Mouse (Mus musculus) adrenal gland, adult 2 months (tissue): ENCODE measurements around the gene Rbm12b1. TPM values are rescaled to one million over a fixed set of nuclear protein-coding genes. Genes with fewer than 3 reads are reported as not detected.
"Not testable (repeated sequence)": the region's sequence is repeated elsewhere in the genome, so short reads cannot be mapped to it uniquely, and the experiment has no call there.

ENCODE experiments used
- DNase-seq: peaks from one replicate; pipeline ENCODE4 v3.0.0; 2021
- long read RNA-seq: library from polyadenylated mRNA; stranded (forward); transcript quantifications from one replicate; pipeline ENCODE4 v2.0.0, GENCODE M21; 2021
- polyA plus RNA-seq: library from polyadenylated mRNA; depleted of rRNA; stranded (reverse); fragments of >200 nt; gene quantifications from 2 replicates; pipeline ENCODE4 v1.2.3, GENCODE M21; 2012; rRNA removed
- total RNA-seq, 2 experiments: library from RNA; stranded (reverse); gene quantifications; 2 replicates each; pipeline ENCODE4 v1.2.3; 2021

Gene Rbm12b1
- total RNA-seq = 1 to 10 TPM; 8.7 to 9.2 TPM
- polyA plus RNA-seq = 2.7 and 3.1 TPM in 2 replicates
- long read RNA-seq, partial matches to known transcripts = 0 of 1 reads
- long read RNA-seq, other reads (novel, unspliced or antisense) = 1 of 1 reads

- peak; percentile 87 for DNase-seq
Observed at GRCm38 (mm10) chr4:12140141-12140567, at the start of gene Rbm12b1. Rbm12b1 (plus strand) TSS chr4:12140264.

- DNase-seq = peak; percentile 27
Observed at GRCm38 (mm10) chr4:12140592-12141062, 563 bp downstream of the Rbm12b1 start.

GRCm38 (mm10) chr4:12141516-12141915, 1.5 kb downstream of the Rbm12b1 start:
- DNase-seq = not testable (repeated sequence)

GRCm38 (mm10) chr4:12147660-12148059, 7.6 kb downstream of the Rbm12b1 start:
- DNase-seq = no peak

- DNase-seq = no peak
Observed at GRCm38 (mm10) chr4:12170986-12171317, 30.9 kb downstream of the Rbm12b1 start.

GRCm38 (mm10) chr4:12171318-12172091, 31.4 kb downstream of the Rbm12b1 start, which contains the start of gene Fam92a:
Fam92a (minus strand) TSS chr4:12172015.
- DNase-seq = peak; percentile 89

- no peak for DNase-seq
Observed at GRCm38 (mm10) chr4:12178992-12179391, 38.9 kb downstream of the Rbm12b1 start.

Other genes starting within 250 kb of the Rbm12b1 start
- gene Gm10604, start 159.0 kb upstream of the Rbm12b1 start, total RNA-seq = not detected
- gene Gm10604, start 159.0 kb upstream of the Rbm12b1 start, polyA plus RNA-seq = not detected in 2 replicates
- 10 to 100 TPM in 1 of 2 experiments, 1 to 10 TPM in 1; 9.5 to 10.1 TPM for gene Rbm12b2, start 50.8 kb upstream of the Rbm12b1 start, total RNA-seq
- 0.26 and 0.35 TPM in 2 replicates for gene Rbm12b2, start 50.8 kb upstream of the Rbm12b1 start, polyA plus RNA-seq
- 10 to 100 TPM; 32.3 to 38.2 TPM for gene Fam92a, start 31.8 kb downstream of the Rbm12b1 start, total RNA-seq
- 2.6 and 4.4 TPM in 2 replicates for gene Fam92a, start 31.8 kb downstream of the Rbm12b1 start, polyA plus RNA-seq